Mouse (Mus musculus) ES-E14 (cell line): ENCODE measurements around the gene Snx32. TPM values are rescaled to one million over a fixed set of nuclear protein-coding genes. Genes with fewer than 3 reads are reported as not detected.

Experiments
- DNase-seq: peaks from one replicate; pipeline ENCODE4 v3.0.0-alpha.2; 2013; ENCODE audit warnings: low read depth, low spot score
- H3K27ac ChIP-seq: 2 replicates; pipeline ENCODE4 v1.5.1; 2012; ENCODE audit warnings: low read depth, mild to moderate bottlenecking, low read length, moderate library complexity, mixed read lengths; ENCODE audit not compliant: poor library complexity, insufficient read depth, severe bottlenecking
- H3K36me3 ChIP-seq: 2 replicates; pipeline ENCODE4 v1.6.1; 2012; ENCODE audit warnings: mild to moderate bottlenecking, low read length, moderate library complexity, mixed read lengths; ENCODE audit not compliant: control insufficient read depth, poor library complexity, insufficient read depth, severe bottlenecking
- H3K4me1 ChIP-seq, 2 experiments: fragments of 150-350 bp in 1 of 2; sonication (generic) in 1 of 2; 2 replicates each; pipeline ENCODE4 v1.6.1; 2012; ENCODE audit warnings: low read length in 2 of 2, mild to moderate bottlenecking in 1 of 2, mixed read lengths in 1 of 2; ENCODE audit not compliant: control insufficient read depth in 2 of 2, insufficient read depth in 2 of 2, poor library complexity in 1 of 2
- H3K4me3 ChIP-seq, 2 experiments: fragments of 150-350 bp in 1 of 2; sonication (generic) in 1 of 2; 2 replicates each; pipeline ENCODE4 v1.5.1; 2012; ENCODE audit warnings: low read length in 2 of 2, low read depth in 1 of 2, mild to moderate bottlenecking in 1 of 2, mixed read lengths in 1 of 2; ENCODE audit not compliant: insufficient read depth in 1 of 2, poor library complexity in 1 of 2, severe bottlenecking in 1 of 2
- H3K9ac ChIP-seq: 2 replicates; pipeline ENCODE4 v1.6.1; 2012; ENCODE audit warnings: low read depth, mild to moderate bottlenecking, low read length, mixed read lengths; ENCODE audit not compliant: poor library complexity, insufficient read depth, severe bottlenecking
- H3K9me3 ChIP-seq: fragments of 150-350 bp; sonication (generic); 2 replicates; pipeline ENCODE4 v1.6.1; 2012; ENCODE audit warnings: low read depth, mild to moderate bottlenecking, low read length; ENCODE audit not compliant: control insufficient read depth, insufficient read depth
- CHD2 ChIP-seq: IDR thresholded peaks from 2 replicates; pipeline ENCODE4 v1.6.1; 2014; ENCODE audit warnings: mild to moderate bottlenecking, low read depth, low read length, inconsistent platforms
- HCFC1 ChIP-seq: IDR thresholded peaks from 2 replicates; pipeline ENCODE4 v1.6.1; 2012; ENCODE audit warnings: low read length, inconsistent platforms, borderline replicate concordance; ENCODE audit not compliant: insufficient read depth
- MAFK ChIP-seq: IDR thresholded peaks from 2 replicates; pipeline ENCODE4 v1.6.1; 2014; ENCODE audit warnings: mild to moderate bottlenecking, low read depth, low read length, inconsistent platforms; ENCODE audit not compliant: insufficient read depth
- ZC3H11A ChIP-seq: IDR thresholded peaks from 2 replicates; pipeline ENCODE4 v1.6.1; 2012; ENCODE audit warnings: low read depth, mild to moderate bottlenecking, inconsistent platforms, low read length, borderline replicate concordance
- ZNF384 ChIP-seq: IDR thresholded peaks from 2 replicates; pipeline ENCODE4 v1.6.1; 2012; ENCODE audit warnings: low read depth, low read length, inconsistent platforms
- in situ Hi-C, 2 experiments: fragments of 600-800 bp; cut with MboI; formaldehyde crosslinking; loops; one replicate each; pipeline ENCODE4 v1.15.1; 2025; ENCODE audit warnings: low sequenced_read_pairs in 2 of 2, inconsistent platforms in 1 of 2; ENCODE audit not compliant: unreplicated experiment in 2 of 2
- total RNA-seq: library from RNA; depleted of rRNA; stranded (reverse); fragments of 300-350 nt; gene quantifications from 2 replicates; pipeline ENCODE4 v1.2.3, GENCODE M21; 2012

The Snx32 gene
- total RNA-seq, 1 experiment: 3.3 TPM

DNA sequence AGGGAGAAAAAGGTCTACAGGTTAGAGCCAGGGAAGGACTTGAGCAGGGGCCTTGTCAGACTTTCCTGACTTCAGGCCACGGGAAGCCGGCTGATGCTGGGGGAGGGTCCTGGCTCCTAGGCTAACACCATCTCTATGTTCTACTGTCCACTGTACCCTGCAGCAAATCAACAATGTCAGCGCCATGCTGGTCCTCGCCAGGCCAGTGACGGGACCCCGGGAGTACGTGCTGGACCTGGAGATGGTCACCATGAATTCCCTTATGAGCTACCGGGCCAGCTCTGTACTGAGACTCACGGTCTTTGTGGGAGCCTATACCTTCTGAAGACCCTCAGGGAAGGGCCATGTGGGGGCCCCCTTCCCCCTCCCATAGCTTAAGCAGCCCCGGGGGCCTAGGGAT, 28.9 kb downstream of the Snx32 start:
- Histone ChIP-seq H3K9me3 (no peaks in the 10 kb centered on the region), H3K9ac (no peak overlapping the region), H3K4me3 (no peak overlapping the region), H3K4me1 (0 out of 4 replicates have a peak, but pooled peaks cover 0 to 2% of the 10 kb centered on the region in 2 experiments), H3K27ac (no peak overlapping the region), H3K36me3 (peaks cover 32% of the 10 kb centered on the region)
- TF ChIP-seq CHD2: no peak
- TF ChIP-seq MAFK: no peak
- TF ChIP-seq ZNF384: no peak
- no peak for TF ChIP-seq HCFC1
- TF ChIP-seq ZC3H11A: no peak
- no peak for DNase-seq
- in situ Hi-C loops: no loop called here

DNA sequence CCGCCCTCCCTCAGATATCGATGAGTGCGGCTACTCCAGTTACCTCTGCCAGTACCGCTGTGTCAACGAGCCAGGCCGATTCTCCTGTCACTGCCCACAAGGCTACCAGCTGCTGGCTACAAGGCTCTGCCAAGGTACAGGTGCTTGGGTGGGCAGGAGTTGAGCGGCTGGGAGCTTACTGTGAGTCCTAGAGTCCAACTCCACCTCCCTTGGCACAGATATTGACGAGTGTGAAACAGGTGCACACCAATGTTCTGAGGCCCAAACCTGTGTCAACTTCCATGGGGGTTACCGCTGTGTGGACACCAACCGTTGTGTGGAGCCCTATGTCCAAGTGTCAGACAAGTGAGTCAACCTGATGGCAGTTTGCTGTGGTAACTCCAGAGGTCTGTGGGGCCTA, 30.3 kb downstream of the Snx32 start:
- in situ Hi-C loops: no loop called here
- Histone ChIP-seq H3K9ac (no peak overlapping the region), H3K9me3 (no peaks in the 10 kb centered on the region), H3K4me3 (no peak overlapping the region), H3K4me1 (0 out of 4 replicates have a peak, but pooled peaks cover 0 to under 1% of the 10 kb centered on the region in 2 experiments), H3K27ac (no peak overlapping the region), H3K36me3 (peaks cover 19% of the 10 kb centered on the region)
- TF ChIP-seq MAFK: no peak
- TF ChIP-seq ZNF384: no peak
- no peak for TF ChIP-seq CHD2
- TF ChIP-seq ZC3H11A: no peak
- TF ChIP-seq HCFC1: no peak
- DNase-seq: no peak

DNA sequence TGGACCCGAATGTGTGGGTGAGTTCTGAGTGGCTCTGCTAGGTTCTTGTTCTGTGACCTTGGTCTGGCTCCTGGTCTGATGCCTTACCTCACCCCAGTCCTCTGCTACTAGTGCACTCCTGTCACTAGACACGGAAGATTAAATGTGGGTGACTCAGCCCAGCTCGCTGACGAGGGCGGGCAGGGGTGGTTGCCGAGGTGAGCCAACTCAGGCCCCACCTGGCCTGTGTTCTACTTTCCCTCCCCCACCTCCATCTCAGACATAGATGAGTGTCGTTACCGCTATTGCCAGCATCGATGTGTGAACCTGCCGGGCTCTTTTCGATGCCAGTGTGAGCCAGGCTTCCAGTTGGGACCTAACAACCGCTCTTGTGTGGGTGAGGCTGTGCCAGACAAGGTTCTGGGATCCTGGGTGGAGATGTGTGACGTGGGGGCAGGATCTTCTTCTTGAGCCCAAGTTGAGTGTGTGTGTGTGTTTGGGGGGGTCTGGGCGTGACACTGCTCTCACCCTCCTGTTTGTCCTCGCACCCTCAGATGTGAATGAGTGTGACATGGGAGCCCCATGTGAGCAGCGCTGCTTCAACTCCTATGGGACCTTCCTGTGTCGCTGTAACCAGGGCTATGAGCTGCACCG, 32.6 kb downstream of the Snx32 start:
- Histone ChIP-seq H3K4me3 (no peak overlapping the region), H3K9ac (no peak overlapping the region), H3K4me1 (0 out of 4 replicates have a peak, but pooled peaks cover 0 to 2% of the 10 kb centered on the region in 2 experiments), H3K9me3 (no peaks in the 10 kb centered on the region), H3K36me3 (peaks cover 3% of the 10 kb centered on the region), H3K27ac (no peak overlapping the region)
- no peak for TF ChIP-seq CHD2
- TF ChIP-seq ZNF384: no peak
- no peak for TF ChIP-seq HCFC1
- TF ChIP-seq ZC3H11A: no peak
- TF ChIP-seq MAFK: no peak
- DNase-seq: no peak
- in situ Hi-C loops: no loop called here

DNA sequence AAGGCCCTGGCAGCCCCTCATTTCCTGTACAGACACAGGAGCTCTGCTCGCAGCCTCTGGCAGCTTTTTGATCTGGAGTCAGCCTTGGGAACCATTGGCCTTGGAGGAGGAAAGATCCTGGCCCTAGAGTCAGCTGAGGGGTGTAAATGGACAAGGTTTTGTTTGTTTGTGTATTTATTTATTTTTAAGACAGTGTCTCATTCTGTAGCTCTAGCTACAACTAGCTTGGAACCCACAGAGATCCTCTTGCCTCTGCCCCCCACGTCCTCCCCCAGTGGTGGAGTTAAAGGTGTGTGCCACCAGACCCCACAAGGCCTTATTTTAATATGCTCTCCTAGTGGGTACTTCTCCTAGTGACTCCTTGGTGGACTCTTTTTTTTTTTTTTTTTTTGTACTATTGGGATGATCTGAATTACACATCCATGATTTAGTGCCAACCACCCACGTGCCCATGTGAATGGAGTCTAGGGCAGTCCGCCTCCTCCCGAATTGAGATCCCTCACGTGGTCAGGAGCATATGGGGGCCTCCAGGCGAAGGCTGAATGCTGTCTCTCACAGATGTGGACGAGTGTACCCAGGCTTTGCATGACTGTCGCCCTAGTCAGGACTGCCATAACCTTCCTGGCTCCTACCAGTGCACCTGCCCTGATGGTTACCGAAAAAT, 33.2 kb downstream of the Snx32 start:
- TF ChIP-seq CHD2 (no peak), MAFK (no peak), HCFC1 (no peak)
- Histone ChIP-seq H3K4me3 (no peak overlapping the region), H3K9ac (no peak overlapping the region), H3K4me1 (0 out of 4 replicates have a peak, but pooled peaks cover 0 to 2% of the 10 kb centered on the region in 2 experiments), H3K27ac (no peak overlapping the region), H3K36me3 (no peaks in the 10 kb centered on the region; the same call in none of the 2 replicates), H3K9me3 (no peaks in the 10 kb centered on the region)
- in situ Hi-C loops: no loop called here
- DNase-seq: no peak
